ENCODE assay signal across 8 mouse cellular contexts in the genomic region with DNA sequence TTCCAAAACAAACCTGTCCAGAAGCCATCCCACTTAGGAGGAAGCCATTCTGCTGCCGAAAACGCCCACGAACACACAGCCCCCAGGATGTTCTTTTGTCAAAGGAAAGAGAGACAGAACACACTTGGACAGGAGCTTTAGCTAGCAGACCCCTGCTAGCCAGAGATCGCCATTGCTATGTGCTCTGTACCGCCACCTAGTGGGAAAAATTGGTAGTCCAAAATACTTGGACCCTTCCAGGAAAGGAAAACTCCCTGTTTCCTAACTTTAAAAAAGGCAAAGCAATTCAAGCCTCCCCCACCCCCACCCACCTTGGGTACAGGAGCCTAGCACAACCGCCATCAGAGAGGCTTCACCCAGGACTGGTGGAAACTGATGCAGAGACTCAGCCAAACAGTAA.
DNase-seq lines count a peak whose midpoint lies in the region; ATAC-seq and TF ChIP-seq lines count a peak whose summit lies in the region.

No protein-coding gene starts in this region.

- no peaks in the 10 kb centered on the region for H3K4me1 ChIP-seq in limb, embryonic 14.5 days (ENCODE audit: control insufficient read depth, insufficient read depth, low read length)

- no peak overlapping the region for H3K4me2 ChIP-seq in limb, embryonic 14.5 days (replicated peaks; ENCODE audit: low read depth, low read length, severe bottlenecking)

- H3K4me3 ChIP-seq in layer of hippocampus, adult 2 months: no peak overlapping the region
- H3K4me3 ChIP-seq in limb, embryonic 14.5 days (replicated peaks; ENCODE audit: low read length): no peak overlapping the region

- no peaks in the 10 kb centered on the region for H3K27me3 ChIP-seq in limb, embryonic 14.5 days (ENCODE audit: control insufficient read depth, insufficient read depth, low read length)

- 52% methylated on average over 6 of the region's 6 CpGs for WGBS in limb, embryonic 14.5 days

- H3K9ac ChIP-seq in limb, embryonic 14.5 days (ENCODE audit: low read depth, low read length, severe bottlenecking): no peak overlapping the region

- no peak for ATAC-seq in limb, embryonic 14.5 days (ENCODE audit: low FRiP score, low read depth)
- no peak for ATAC-seq in megakaryocyte progenitor cell, adult 5-6 weeks (replicated peaks; ENCODE audit: poor library complexity)

- no peak for TF ChIP-seq POLR2A in limb, embryonic 14.5 days (IDR thresholded peaks at IDR 0.05; ENCODE audit: borderline replicate concordance, extremely low read depth, insufficient read depth, insufficient read length)

- H3K27ac ChIP-seq in layer of hippocampus, adult 2 months: no peak overlapping the region
- H3K27ac ChIP-seq in limb, embryonic 14.5 days (replicated peaks; ENCODE audit: low read depth, low read length): no peak overlapping the region

- no peaks in the 10 kb centered on the region for H3K9me3 ChIP-seq in limb, embryonic 14.5 days (ENCODE audit: control insufficient read depth, low read length)

- peak; percentile 70 for TF ChIP-seq CTCF in layer of hippocampus, adult 2 months (conservative IDR thresholded peaks at IDR 0.05)

- H3K36me3 ChIP-seq in limb, embryonic 14.5 days (ENCODE audit: control insufficient read depth, insufficient read depth, low read length): no peaks in the 10 kb centered on the region

- peak; percentile 29 for DNase-seq in adrenal gland, postnatal 14 days
- DNase-seq in adrenal gland, postnatal 25 days: no peak
- no peak for DNase-seq in layer of hippocampus, adult 2 months (ENCODE audit: low spot score in 2 of 2)
- no peak for DNase-seq in layer of hippocampus, adult 9-10 months (ENCODE audit: low spot score)
- peak; percentile 14 for DNase-seq in NIH3T3 (ENCODE audit: low read depth)
- DNase-seq in limb, embryonic 14.5 days (ENCODE audit: low spot score): peak; percentile 32
- no peak for DNase-seq in frontal cortex, postnatal 10 days (ENCODE audit: low spot score in 2 of 2)

Comparison
In these comparisons a context has a peak if more than half of its experiments do, and no peak if none do; other contexts are left out.
1. DNase-seq: peak in adrenal gland, postnatal 14 days (single experiment), NIH3T3 (single experiment) and limb, embryonic 14.5 days (single experiment); none in adrenal gland, postnatal 25 days (single experiment), layer of hippocampus, adult 2 months (0 of 2), layer of hippocampus, adult 9-10 months (single experiment) and frontal cortex, postnatal 10 days (0 of 2).